Mouse (Mus musculus) kidney, adult 11 months (tissue): Measurements from ENCODE around the gene Cdh6.
A peak's percentile ranks its signal among the peaks of the same experiment; 100 is the strongest.

ENCODE experiments used
- DNase-seq: peaks from one replicate; pipeline ENCODE4 v3.0.0; 2022

The Cdh6 gene

DNA sequence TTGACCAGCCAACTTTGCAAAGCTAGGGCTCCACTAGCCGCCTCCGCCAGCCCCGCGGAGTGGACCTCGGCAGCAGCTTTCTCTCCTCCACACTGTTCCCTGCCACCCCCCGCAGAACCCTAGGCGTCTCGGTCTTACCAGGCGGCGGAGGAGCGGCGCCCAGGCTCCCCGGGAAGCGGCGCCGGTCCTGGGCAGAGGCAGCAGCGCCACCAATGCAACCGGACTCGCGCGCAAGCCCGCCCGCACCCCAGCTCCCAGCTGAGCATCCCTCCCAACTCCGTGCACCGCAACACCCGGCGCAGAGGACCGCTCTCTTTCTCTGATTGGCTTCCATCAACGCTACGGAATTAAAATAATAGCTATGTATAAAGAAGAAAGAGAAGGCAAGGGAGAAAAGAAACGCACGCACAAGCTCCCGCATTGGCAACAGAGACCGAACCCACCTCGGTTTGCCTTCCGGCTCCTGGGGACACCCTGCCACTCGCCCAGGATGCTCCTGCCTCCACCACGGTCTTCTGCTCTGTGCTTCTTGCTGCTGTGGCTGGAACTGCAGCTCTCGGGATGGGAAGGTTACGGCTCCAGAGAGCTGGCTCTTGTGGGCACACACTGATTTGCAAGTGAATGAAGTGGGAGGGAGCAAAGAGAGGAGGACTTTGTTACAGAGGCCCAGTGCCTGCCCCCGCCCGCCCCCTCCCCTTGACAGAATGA, at the start of gene Cdh6:
Cdh6 (minus strand) TSS at position 605 of the 708 bp plus-strand sequence.
- peak; percentile 62 for DNase-seq

DNA sequence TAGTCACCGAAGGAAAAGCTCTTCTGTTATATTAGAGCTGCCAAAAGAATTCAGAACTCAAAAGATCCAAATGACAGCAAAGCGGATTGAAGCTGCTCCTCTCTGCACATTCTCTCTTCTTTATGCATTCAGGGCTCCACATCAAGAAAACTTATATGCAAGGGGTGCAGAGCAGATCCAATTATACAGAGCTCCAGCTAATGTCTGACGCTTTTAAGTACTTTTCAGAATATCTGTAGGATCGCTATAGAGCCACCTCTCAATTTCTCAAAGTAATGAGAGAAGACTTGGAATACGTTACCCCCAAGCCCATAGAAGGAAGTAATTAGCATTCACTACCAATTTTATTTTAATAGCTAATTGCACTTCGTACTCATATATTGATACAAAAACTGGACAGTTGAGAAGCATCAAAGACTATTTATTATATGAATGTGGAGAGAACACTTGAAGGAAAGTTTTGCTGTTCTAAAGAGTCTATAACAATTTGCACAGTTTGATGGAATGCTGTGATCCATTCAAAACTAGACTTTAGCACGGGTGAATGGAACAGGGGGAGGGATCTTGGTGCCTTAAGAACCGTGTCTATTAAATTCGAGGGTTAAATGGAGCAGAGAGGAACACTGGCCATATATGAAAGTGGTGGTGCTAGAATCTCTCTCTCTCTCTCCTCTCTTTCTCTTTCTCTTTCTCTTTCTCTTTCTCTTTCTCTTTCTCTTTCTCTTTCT, 46.4 kb upstream of the Cdh6 start:
- DNase-seq = no peak

DNA sequence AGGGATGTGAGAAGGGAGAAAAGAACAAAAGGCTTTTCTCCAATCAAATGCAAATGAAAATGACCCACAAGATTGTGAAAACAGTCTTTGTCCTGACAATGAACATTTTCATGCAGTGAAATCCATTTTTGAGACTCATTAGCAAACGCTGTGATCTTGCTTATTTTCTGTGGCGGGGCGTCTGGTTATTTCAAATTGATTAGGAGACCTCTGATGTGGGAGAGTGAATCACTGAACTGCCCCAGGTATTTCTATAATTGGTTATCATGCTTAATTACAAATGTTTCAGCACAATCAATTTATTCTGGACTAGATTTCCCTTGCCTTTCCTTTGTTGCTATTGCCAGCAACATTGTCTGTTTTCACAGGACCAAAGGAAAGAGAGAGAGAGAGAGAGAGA, 44.3 kb upstream of the Cdh6 start:
- no peak for DNase-seq

GRCm38 (mm10) chr15:13217161-13217560, 43.7 kb upstream of the Cdh6 start:
- DNase-seq = no peak

- DNase-seq = no peak
Observed at GRCm38 (mm10) chr15:13212956-13213355, 39.5 kb upstream of the Cdh6 start.

DNA sequence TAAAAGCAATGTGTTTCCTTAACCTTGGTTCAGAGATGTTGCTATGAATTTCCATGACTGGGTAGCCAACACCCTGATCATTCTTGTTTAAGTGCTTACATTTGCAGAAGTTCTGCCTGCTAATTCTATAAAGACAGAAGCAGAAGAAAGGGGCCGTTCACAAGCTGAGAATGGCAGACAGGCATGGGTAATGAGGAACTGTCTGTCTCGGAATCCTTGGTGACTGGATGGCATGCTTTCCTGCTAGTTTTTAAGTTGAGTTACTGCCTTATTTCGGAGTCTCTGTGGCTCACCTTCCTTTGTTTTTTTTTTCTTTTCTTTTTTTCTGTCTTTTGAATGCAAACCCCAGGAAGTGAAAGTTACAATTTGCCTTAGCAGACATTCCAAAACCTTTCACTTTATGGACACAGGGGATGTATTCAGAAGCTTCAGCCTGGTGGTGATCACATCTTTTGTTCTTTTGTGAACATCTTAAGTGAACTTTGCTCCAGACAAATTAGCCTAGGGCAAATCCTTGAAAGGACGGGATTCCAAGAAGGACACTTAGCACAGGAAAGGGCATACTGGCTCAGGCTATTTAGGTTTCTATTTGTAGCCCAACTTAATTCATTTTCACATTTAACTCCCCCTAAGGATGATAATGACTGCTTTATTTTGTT, 38.7 kb upstream of the Cdh6 start:
- no peak for DNase-seq

GRCm38 (mm10) chr15:13210186-13210585, 36.7 kb upstream of the Cdh6 start:
- no peak for DNase-seq

DNA sequence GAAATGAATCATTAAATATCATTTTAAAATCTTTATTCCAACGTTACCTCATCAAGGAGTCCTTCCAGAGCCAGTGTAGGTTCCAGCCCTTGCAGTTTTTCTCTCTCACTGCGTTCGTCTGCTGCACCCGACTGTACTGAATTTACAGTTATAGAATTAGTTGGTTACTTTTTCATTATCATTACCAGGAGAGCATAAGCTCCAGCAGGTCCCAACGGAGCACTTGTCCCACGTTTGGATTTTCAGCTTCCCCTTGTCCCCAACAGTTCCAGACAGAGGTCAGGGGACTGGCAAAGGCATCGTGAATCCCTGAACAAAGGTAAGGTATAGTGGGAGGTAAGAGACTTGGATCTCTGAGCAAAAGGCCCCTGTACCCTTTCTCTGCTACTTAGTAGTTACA, 35.2 kb upstream of the Cdh6 start:
- no peak for DNase-seq

- no peak for DNase-seq
Observed at GRCm38 (mm10) chr15:13196237-13196636, 22.8 kb upstream of the Cdh6 start.

GRCm38 (mm10) chr15:13194048-13194447, 20.6 kb upstream of the Cdh6 start:
- no peak for DNase-seq

- no peak for DNase-seq
Observed at GRCm38 (mm10) chr15:13193076-13193475, 19.6 kb upstream of the Cdh6 start.

- no peak for DNase-seq
Observed at GRCm38 (mm10) chr15:13183661-13184060, 10.2 kb upstream of the Cdh6 start.

GRCm38 (mm10) chr15:13181430-13181829, 8.0 kb upstream of the Cdh6 start:
- no peak for DNase-seq

DNA sequence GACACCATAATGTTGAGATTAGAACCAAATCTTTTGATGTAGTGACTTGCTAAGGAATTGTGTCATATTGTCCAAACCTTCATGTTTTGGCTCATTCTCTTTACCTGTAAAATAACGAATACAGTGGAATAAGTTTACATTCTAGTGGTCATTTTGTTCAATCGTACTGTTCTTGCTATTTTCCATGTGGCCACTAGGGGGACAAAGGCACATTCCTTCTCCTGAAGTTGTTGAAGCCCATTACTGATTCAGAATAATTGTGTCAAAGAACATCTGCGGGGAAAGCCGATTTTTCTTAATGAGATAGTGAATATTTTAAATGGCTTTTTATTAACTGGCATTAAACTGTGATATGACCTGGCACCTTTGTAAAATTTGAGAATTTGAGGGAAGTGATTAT, 7.5 kb upstream of the Cdh6 start:
- DNase-seq = no peak

GRCm38 (mm10) chr15:13175978-13176377, 2.5 kb upstream of the Cdh6 start:
- no peak for DNase-seq

DNA sequence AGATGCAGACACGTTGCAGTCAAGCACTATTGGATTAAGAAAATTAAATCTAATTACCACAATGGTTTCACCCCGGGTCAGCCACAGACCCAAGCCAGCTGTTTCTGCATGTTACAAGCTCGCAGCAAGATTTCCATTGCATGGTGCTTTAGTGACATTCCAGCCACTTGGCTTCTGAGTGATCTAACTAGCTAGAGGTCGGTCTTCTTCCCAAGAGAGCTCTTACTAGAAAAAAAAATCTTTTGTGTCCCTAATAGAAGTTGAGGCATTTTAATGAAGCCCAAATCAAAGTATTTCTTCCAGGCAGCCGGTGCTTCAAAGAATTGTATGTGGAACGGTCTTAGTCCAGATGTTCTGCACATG, 1.1 kb upstream of the Cdh6 start:
- DNase-seq = no peak

DNA sequence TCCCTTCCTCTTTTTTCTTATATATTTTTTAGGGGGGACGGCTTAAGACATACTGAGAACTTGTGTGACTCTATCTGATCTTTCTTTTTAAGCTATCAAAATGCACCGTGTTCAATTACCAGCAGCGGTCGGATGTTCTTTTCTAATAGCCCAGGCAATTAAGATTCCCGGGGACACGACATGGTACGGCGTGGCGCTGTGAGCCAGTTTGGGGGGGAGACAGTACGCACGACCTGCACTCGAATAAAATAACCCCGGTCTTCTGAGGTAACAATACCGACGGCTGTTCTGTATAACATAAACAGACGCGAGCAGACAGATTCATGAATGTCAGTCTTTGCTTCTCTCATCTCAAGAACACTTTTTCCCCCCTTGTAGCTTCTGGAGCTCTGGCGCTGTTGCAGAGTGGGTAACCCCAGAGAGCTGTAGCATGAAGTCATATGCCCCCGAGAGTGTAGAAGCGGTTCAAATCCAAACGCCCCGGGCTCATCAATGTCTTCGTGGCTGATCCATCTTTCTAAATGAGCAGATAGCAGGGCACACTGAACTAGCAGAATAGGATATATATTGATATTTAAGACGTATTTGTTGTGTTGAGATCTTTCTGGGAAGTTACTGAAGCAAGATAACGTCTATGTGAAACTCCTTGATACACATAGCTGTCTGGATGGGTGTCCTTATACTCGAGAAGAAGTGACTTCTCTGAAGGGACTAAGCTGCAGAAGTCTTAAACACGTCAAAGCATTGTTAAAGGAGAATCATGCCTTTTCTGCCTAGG, 554 bp upstream of the Cdh6 start:
- DNase-seq = no peak

DNA sequence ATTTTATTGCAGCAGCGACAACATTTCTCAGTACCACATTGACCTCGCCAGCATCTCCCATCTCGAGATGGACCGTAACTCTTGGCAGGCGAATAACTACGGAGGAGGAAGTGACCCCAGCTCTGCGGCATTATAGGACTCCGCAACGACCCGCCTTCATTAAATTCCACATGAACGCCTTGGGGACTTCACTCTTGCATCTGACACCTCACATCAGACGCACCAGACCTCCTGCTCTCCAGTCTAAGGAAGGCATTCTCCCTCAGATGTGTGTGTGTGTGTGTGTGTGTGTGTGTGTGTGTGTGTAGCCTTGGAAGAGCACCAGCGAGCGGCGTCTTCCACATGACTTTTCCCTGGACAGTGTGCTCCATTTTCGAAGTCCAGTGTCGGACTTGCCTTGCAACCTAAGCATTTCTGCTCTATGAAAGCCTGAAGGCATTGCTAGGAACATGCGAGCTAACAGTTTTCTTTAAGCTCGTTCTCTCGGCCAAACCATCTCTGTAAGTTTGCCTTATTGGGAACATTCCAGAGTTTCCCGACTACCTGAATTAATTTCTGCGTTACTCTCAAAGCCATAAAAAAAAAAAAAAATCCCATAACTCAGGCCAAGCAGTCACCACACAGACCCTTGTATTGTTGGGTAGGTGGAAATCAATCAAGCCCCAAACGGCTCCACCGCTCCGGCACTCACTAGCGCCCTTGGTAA, 957 bp downstream of the Cdh6 start:
- DNase-seq = no peak

DNA sequence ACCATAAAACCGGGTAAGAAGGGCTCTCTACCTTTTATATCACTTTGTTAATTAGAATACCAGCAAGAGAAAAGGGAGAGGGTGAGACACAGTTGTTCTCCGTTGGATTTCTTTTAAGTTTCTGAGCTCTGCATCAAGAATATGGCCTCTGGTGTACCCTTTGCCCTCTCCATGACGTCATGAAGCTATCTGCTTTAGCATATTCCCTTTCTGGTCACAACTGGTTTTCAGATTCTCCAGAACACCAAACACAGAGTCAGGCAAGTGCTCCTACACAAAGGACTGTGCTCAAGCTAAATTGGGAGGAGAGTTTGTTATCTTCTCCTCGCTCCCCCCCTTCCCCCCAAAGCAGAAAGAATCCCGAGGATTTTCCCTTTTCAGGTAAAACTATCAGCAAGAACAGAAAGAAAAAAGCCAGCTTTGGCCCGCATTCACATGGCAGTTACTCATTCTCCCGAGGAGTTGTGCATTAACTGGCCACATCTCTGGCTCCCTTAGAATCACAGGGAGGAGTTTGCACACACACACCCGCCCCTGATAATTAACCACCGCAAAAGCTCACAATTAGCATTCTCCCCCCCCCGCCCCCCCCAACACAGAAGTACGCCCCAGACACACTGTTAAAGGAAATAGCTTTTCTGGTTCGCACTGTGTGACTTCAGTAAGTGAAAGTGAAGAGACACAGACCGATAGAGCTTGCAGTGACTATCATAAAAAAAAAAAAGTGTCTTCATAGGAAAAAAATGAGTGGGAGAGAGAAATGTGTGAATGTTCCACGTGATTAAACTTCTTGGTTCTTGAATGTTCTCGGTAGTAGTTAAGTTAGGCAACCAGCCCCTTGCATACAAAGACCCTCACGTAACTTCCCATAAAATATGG, 1.8 kb downstream of the Cdh6 start:
- DNase-seq = peak; percentile 73

GRCm38 (mm10) chr15:13165094-13165885, 8.2 kb downstream of the Cdh6 start:
- no peak for DNase-seq

DNA sequence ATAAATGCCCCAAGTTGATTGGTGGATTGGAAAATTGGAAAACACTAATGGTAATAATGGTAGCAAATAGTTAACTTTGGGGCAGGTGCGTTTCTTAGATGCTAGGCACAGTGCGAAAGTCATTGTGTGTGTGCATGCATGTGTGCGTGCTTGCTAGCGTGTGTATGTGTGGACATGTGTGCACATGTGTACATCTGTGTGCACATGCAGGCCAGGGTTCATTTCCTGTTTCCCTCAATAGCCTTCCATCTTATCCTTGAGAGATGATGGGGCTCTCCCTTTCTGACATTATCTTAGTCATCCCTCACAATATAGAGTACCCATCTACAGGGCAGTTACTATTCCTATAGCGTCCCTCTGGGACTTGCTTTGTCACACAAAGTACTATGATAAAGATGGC, 17.7 kb downstream of the Cdh6 start:
- DNase-seq = no peak
